Mouse (Mus musculus): Measurements from ENCODE around the gene Adarb1.

Gene Adarb1
- long read RNA-seq, experiment 1, partial matches to known transcripts, result 2 of 5 reads
- long read RNA-seq, experiment 1, other reads (novel, unspliced or antisense), result 1 of 5 reads
- long read RNA-seq, experiment 2, full-length matches to known transcripts, result 15 of 34 reads
- long read RNA-seq, experiment 2, partial matches to known transcripts, result 4 of 34 reads
- long read RNA-seq, experiment 2, other reads (novel, unspliced or antisense), result 15 of 34 reads

- intact Hi-C loops (cut with DNase I), result no loop called here
Measured at GRCm38 (mm10) chr10:77418138-77418537, at the start of gene Adarb1. Adarb1 (minus strand) TSS chr10:77418270.

DNA sequence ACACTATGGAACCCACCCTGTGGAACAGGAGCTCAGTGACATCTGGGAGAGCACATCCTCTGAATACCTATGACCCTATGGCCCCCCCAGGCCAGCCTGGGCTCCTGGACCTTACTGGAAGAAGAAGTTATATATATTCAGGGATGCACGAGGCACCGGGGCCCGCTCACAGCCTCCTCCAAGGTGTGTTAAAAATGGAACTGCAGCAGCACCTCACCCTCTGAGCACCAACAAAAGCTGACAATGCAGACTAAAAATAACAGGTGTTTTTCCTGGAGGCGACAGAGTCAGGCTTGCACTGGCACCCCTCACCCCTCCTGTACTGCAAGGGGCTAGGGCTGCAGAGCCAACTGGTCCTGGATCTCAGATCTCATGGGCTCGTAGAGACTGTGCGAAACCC is 49.3 kb upstream of the Adarb1 start:
- intact Hi-C loops (cut with DNase I), result no loop called here

DNA sequence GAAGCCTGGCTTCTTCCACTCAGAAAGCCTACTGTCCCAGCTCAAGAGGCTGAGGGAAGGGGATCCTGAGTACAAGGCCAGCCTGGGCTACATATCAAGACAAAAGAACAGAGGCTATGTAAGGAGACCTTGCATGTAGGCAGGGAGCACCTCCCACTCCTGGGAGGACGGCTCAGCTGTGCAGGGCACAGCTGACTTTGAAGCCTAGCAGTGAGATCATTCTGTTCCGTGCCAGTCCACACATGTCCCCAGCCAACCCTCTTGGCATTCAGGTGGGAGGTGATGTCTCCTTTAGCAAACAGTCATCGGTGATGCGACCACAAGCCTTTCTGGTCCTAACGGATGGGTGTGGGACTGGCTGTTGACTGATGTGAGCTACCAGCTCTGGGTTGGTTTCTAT is 47.8 kb upstream of the Adarb1 start:
- intact Hi-C loops (cut with DNase I), result no loop called here

- intact Hi-C loops (cut with DNase I), result no loop called here
Measured at GRCm38 (mm10) chr10:77464181-77464936, 46.3 kb upstream of the Adarb1 start.

DNA sequence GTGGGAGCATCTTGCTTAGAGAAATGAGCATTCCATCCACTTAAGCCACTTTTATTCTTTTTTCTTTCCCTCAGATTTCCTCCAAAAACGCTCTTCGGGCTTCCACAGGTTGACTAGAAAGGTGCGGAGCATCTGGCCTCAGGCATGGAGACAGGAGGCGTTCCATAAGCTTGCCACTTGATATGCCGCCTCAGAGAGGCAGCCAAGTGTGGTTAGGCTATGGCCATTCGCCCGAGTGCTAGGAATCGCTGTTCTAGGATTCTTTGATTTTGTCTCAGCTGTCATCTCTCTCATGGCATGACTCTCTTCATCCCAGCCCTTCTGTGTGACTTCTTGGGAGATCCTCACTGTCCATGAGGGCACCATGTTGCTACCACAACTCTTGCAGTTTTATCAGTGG is 43.1 kb upstream of the Adarb1 start:
- intact Hi-C loops (cut with DNase I), result no loop called here

DNA sequence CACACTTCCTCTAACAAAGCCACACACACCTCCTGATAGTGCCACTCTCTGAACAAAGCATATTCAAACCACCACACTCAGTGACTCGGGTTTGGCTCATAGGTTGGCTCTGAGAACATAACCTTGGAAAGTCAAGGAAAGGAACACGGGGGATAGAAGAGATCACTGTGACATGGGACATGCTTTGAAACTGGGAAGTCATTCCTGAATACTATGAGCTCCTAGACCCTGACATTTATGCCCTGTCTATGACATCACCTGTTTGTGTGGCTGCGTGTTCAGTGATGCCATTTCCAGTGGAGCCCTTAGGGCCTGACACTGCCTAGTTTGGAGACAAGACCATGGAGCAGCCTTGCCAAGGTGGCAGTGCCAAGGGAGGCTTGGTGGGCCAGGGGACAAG is 39.6 kb upstream of the Adarb1 start:
- intact Hi-C loops (cut with DNase I), result no loop called here

GRCm38 (mm10) chr10:77456507-77456906 is 38.4 kb upstream of the Adarb1 start:
- intact Hi-C loops (cut with DNase I), result no loop called here

GRCm38 (mm10) chr10:77455251-77456010 is 37.4 kb upstream of the Adarb1 start:
- intact Hi-C loops (cut with DNase I), result no loop called here

- intact Hi-C loops (cut with DNase I), result no loop called here
Measured at GRCm38 (mm10) chr10:77454795-77455194, 36.7 kb upstream of the Adarb1 start.

GRCm38 (mm10) chr10:77451822-77452221 is 33.8 kb upstream of the Adarb1 start:
- intact Hi-C loops (cut with DNase I), result no loop called here

DNA sequence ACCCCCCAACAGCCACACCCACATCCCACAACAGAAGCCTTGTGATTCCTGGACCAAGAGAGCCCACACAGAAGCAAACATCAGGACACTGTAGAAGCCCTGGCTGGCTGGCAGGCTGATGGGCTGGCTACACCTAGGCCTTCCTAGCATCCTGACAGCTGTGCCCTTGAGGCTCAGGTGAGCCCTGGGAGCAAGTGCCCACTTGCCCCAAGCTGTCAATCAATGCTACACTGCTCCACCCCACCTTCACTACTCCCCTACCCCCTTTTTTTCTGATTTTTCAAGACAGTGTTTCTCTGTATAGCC is 32.0 kb upstream of the Adarb1 start:
- intact Hi-C loops (cut with DNase I), result no loop called here

- intact Hi-C loops (cut with DNase I), result no loop called here
Measured at GRCm38 (mm10) chr10:77449315-77450158, 31.5 kb upstream of the Adarb1 start.

GRCm38 (mm10) chr10:77448698-77449247 is 30.7 kb upstream of the Adarb1 start:
- intact Hi-C loops (cut with DNase I), result no loop called here

GRCm38 (mm10) chr10:77448209-77448608 is 30.1 kb upstream of the Adarb1 start:
- intact Hi-C loops (cut with DNase I), result no loop called here

DNA sequence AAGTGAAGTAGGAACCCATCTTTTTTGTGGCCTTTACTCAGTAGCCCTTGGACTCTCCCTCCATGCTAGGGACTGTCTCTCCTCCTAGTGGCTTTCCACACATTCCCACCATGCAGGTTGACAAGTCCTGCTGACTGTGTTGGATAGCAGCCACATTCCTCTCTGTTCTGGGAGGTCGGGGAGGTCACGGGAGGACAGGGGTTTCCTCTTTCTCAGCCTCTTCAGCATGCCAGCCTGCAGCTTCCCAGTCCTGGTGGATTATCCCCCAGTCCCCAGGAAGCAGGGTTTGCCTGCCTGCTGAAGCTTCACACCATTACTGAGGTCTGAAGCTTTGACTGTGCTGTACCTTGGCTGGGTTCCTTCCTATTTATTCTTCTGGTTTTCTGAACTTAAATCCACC is 29.7 kb upstream of the Adarb1 start:
- intact Hi-C loops (cut with DNase I), result no loop called here

DNA sequence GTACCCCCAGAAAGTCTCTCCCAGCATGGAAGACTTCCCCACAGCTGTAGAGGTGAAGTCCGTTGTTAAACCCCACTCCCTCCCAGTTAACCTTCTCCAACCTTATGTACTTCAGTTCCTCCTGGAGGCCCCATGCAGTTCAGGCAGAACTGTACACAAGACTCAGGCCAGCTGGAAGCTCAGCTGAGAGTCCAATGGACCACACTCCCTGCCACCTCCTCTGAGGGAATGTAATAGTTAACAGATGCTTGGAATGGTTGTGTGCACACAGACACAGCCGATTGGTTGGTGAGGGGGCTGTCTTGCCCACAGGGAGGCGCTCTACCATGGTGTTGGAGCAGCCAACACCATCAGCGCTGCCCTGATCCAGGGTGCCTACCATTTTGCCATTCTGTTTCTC is 24.2 kb upstream of the Adarb1 start:
- intact Hi-C loops (cut with DNase I), result no loop called here

GRCm38 (mm10) chr10:77441812-77442211 is 23.7 kb upstream of the Adarb1 start:
- intact Hi-C loops (cut with DNase I), result no loop called here

- intact Hi-C loops (cut with DNase I), result no loop called here
Measured at GRCm38 (mm10) chr10:77440841-77441755, 23.0 kb upstream of the Adarb1 start.

- intact Hi-C loops (cut with DNase I), result no loop called here
Measured at GRCm38 (mm10) chr10:77440286-77440685, 22.2 kb upstream of the Adarb1 start.

DNA sequence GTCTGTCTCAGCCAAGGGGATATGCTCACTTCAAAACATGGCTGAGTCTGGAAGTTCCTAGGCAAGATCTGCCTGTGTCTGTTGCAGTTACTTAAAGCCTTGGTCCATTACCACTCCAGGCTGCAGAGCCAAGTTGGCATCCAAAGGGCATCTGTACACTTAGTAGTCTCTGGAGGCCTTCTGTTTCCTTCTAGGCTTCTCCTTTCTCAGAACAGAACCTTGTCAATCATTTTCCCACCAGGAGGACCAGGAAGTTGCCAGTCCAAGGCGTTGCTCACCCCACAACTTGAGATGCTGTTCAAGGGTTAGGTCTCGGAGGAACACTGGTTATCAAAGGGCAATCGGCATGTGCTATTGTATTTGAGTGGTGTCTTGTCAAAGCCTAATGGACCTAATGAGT is 21.0 kb upstream of the Adarb1 start:
- intact Hi-C loops (cut with DNase I), result no loop called here
